Mouse (Mus musculus): ENCODE results near the gene Myh3.
"Not testable (repeated sequence)": the region's sequence is repeated elsewhere in the genome, so short reads cannot be mapped to it uniquely, and the experiment has no call there.

Myh3 gene

DNA sequence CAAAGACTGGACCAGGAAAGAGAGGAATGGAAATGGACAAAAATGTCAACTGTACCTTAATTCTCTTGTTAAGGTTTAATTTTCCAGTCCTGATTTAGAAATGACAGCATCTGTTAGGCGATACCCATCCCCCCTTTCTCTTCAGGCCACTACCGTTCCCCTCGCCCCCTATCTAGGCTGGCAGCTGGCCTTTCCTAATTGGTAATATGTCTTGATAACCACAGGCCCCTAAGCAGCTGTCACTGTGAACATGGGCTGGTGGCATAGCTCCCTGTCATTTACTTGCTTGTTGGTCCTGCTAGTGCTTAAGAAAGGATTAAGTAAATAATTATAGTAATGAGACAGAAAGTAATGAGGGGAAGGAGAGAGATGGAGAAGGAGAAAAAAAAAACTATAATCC lies 665 bp upstream of the Myh3 start:
- DNase-seq (ENCODE audit: low spot score): no peak

DNA sequence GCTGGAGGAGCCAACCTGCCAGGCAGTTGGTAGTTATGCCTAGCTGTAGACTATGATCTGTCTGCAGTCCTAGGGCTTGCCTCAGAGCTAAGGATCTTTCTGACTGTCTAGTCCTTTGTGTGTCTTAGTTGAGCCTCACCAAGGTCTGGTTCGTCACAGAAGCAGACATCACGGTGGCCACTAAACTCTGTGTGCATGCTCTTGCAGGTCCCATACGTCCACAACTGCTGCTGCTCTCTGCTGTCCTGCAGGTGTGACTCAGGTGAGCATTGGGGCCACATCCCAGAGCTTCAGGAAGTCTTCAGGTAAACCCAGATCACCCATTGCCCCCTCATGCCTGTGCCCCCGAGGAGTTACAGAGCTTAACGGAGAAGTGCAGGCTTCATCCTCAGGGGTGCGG lies 788 bp downstream of the Myh3 start:
- DNase-seq (ENCODE audit: low spot score): no peak

DNA sequence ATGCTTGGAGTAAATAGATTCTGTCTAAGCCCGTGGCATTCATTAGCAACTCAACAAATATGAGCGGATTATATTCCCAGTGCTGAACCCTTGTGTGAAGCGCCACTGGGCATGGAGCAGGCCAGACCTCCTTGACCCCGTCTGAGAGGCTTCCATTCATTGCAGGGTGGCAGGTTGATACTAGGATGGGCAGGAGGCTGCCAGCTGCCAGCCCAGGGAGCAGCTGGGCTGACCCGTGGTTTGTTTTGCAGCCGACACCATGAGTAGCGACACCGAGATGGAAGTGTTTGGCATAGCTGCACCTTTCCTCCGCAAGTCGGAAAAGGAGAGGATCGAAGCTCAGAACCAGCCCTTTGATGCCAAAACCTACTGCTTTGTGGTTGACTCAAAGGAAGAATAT lies 1.6 kb downstream of the Myh3 start:
- DNase-seq (ENCODE audit: low spot score): no peak

DNA sequence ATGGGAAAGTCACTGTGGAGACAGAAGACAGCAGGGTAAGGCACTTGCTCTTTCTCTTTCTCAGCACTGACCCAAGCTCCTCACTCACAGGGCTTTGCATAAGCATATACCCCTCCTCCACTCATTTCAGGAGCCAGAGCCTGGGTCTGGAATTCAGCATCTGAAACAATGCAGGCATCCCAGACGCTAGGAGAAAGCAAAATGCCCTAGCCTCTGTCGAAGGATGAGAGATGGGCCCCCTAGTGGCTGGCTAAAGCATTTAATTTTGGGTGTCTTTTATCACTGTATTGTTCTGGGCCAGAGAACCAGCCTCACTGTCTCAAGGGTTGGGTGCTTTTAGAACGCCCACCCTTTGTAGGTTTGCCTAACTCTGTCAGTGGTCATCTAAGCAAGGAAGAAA lies 2.1 kb downstream of the Myh3 start:
- peak; percentile 28 for DNase-seq (ENCODE audit: low spot score)

DNA sequence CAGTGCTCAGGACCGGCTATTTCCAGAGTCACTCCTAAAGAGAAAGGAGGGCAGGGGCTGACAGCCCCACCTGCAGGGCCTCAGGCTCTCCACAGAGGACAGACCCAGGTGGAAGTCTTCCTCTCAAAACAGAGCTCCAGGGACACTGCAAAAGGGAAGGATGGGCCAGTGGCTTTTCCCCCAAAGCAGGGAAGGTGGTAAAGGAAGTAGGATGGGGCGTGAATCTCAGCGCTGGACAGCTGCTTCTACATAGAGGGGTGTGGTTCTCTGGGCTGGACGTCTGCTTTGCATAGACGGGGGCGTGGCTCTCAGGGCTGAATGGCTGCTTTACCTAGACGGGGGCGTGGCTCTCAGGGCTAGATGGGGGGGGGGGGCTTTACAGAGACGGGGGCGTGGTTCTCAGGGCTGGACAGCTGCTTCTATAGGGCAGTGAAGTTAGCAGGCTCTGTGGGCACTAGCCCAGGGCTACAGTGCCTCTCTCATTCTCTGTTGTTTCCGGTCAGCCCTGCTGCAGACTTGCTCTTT lies 3.1 kb downstream of the Myh3 start:
- DNase-seq (ENCODE audit: low spot score): no peak

DNA sequence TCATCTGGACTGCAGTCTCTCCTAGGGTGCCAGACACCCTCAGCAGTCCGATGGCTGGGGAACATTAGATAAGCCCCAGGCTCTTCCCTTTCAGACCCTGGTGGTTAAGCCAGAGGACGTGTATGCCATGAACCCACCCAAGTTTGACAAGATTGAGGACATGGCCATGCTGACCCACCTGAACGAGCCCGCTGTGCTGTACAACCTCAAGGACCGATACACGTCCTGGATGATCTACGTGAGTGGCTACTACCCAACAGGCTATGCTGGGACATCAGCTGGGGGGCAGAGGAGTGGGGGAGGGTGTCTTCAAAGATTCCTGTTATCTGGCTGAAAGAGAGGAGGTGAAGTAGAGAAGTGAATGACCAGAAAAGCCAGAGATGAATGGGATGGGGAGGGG lies 4.1 kb downstream of the Myh3 start:
- DNase-seq (ENCODE audit: low spot score): no peak

DNA sequence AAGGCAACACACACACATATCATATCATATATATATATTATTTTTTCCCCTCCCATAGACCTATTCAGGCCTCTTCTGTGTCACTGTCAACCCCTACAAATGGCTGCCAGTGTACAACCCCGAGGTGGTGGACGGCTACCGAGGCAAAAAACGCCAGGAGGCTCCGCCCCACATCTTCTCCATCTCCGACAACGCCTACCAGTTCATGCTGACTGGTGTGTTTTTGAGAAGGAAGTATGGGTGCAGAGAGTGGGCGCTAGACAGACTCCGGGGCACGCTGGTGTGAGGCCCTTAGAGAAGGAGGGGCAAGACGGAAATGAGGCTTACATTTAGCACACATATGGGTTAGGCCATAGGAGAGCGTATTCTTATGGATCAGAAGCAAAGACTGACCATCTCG lies 4.7 kb downstream of the Myh3 start:
- no peak for DNase-seq (ENCODE audit: low spot score)

DNA sequence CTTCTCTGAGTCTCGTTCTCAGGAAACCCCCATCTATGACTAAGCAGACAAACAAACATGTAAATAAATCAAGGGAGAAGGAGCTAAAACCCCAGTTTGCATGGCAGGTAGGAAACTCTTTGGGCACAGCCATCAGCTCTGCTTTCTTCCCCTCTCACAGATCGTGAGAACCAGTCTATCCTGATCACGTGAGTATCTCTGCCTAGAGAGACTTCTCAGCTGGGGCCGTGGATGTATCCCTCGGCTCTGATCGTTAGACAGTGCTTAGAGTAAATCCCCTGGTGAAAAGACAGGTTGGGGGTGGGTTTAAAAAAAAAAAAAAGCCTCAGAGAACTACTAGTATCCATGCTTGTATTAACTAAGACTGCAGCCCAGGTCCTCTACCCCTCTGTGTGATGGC lies 5.1 kb downstream of the Myh3 start:
- DNase-seq (ENCODE audit: low spot score): no peak

DNA sequence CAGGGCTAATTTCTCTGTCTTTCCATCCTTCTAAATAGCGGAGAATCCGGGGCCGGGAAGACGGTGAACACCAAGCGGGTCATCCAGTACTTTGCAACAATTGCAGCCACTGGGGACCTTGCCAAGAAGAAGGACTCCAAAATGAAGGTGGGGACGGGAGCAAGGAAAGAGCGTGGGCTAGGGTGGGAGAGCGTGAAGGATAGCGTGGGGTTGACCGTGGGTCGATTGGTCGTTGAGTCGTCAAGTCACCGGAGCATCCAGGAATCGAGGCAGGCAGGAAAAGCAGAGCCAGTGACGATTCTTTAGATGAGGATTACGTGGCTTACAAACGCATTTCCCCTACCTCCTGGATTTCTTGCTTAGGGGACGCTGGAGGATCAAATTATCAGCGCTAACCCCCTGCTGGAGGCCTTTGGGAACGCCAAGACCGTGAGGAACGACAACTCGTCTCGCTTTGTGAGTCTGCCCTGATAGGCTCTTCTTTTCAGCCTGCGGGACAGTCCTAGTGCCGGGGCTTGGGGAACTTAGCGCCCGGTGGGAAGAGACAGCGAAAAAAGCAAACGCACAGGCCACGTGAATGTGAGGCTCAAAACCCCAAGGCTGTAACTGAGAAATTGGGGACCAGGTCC lies 5.7 kb downstream of the Myh3 start:
- no peak for DNase-seq (ENCODE audit: low spot score)

DNA sequence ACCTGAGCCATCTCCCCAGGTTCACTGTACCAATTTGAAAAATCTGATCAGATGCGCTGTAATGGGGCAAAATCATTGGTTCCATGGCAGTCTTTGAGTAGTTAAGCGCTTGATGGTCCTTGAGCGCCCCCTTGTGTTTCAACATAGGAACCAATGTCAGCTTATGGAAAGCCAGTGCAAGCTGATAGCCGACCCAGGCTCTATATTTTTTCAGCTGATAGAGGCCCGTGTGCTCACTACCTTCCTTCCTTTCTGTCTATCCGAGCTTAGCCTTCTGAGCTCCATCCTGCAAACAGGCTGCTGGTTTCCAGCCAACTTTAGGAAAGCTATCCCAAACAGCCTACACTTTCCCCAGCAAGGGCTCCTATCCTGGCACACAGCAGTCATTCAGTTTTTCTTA lies 7.4 kb downstream of the Myh3 start:
- peak; percentile 63 for DNase-seq (ENCODE audit: low spot score)

DNA sequence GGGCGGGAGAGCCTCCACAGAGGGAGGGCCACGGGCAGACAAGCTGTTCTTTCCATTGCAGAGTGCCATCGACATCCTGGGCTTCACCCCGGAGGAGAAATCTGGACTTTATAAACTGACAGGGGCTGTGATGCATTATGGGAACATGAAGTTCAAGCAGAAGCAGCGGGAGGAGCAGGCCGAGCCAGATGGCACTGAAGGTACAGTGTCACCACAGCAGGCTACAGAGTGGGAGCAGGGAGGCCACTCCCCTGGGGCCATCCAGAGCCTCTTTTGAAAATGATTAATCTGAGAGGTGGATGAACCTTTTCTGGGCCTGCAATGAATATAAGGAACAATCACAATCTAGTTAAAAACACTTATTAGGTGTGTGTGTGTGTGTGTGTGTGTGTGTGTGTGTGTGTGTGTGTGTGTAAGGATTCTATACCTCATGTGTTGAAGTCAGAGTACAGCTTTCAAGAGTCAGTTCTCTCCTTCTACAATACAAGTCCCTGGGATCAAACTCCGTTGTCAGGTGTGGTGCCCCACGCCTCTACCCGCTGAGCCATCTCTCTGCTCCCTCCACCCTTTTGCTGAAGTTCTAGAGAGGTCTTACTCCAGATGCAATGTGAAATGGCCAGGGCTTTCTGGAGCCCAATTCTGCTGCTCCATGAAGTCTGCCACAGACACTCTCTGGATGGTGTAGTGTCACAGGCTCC lies 8.5 kb downstream of the Myh3 start:
- DNase-seq (ENCODE audit: low spot score): no peak

DNA sequence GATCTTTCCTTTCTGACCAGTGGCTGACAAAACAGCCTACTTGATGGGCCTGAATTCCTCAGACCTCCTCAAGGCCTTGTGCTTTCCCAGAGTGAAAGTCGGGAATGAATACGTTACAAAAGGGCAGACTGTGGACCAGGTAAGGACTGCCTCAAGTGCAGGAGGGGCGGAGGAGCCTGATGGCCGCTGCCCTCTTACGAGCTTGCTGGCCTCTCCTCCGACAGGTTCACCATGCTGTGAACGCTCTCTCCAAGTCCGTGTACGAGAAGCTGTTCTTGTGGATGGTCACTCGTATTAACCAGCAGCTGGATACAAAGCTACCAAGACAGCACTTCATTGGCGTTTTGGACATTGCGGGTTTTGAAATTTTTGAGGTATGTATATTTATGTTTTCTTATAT lies 9.1 kb downstream of the Myh3 start:
- DNase-seq (ENCODE audit: low spot score): no peak

DNA sequence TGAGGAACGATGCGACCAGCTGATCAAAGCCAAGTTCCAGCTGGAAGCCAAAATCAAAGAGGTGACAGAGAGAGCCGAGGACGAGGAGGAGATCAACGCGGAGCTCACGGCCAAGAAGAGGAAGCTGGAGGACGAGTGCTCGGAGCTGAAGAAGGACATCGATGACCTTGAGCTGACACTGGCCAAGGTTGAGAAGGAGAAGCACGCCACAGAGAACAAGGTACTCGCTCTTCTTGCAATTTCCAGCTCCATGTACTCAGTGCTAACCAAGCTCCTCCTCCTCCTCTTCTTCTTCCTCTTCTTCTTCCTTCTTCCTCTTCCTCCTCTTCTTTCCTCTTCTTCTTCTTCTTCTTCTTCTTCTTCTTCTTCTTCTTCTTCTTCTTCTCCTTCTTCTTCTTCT lies 14.3 kb downstream of the Myh3 start:
- not testable (repeated sequence) for DNase-seq (ENCODE audit: low spot score)

DNA sequence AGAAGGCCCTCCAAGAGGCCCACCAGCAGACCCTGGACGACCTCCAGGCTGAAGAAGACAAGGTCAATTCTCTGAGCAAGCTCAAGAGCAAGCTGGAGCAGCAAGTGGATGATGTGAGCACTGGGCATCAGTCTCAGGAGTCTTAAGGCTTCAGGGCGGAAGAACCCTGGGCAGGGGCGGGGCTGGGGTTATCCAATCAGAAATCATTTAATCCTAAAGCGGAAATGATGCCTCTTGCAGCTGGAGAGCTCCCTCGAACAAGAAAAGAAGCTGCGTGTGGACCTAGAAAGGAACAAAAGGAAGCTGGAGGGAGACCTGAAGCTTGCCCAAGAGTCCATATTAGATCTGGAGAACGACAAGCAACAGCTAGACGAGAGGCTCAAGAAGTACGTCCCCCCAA lies 15.1 kb downstream of the Myh3 start:
- no peak for DNase-seq (ENCODE audit: low spot score)

DNA sequence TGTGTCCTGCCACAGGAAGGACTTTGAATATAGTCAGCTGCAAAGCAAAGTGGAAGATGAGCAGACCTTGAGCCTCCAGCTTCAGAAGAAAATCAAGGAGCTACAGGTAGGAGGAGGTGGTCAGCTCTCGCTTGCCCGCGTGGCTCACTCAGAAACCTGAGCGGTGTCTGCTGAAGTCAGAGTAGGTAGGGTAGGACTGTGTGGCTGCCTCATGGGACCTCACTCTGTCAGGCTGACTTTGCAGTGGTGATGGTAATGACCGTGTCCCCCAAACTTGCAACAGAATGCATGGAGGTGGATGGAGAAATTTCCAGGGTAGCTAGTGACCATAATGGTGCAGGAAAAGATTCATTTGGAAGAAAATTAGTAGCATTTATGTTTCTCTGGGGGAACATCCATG lies 15.6 kb downstream of the Myh3 start:
- no peak for DNase-seq (ENCODE audit: low spot score)

DNA sequence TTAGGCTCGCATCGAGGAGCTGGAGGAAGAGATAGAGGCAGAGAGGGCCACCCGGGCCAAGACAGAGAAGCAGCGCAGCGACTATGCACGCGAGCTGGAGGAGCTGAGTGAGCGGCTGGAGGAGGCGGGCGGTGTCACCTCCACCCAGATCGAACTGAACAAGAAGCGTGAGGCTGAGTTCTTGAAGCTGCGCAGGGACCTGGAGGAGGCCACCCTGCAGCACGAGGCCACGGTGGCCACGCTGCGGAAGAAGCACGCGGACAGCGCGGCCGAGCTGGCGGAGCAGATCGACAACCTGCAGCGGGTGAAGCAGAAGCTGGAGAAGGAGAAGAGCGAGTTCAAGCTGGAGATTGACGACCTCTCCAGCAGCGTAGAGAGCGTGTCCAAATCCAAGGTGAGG lies 16.4 kb downstream of the Myh3 start:
- no peak for DNase-seq (ENCODE audit: low spot score)

DNA sequence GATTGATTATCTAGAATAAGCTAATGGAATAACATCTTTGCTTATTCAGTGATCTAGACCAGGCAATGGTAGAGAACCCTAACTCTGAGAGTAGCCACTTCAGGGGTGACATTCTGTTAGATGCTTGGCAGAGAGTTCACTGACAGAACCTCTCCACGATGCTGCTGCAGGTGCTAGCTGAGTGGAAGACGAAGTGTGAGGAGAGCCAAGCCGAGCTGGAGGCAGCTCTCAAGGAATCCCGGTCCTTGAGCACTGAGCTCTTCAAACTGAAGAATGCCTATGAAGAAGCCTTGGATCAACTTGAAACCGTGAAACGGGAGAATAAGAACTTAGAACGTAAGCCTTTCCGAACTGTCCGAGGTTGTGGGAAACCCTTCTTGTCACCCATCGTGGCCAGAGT lies 19.6 kb downstream of the Myh3 start:
- DNase-seq (ENCODE audit: low spot score): no peak

DNA sequence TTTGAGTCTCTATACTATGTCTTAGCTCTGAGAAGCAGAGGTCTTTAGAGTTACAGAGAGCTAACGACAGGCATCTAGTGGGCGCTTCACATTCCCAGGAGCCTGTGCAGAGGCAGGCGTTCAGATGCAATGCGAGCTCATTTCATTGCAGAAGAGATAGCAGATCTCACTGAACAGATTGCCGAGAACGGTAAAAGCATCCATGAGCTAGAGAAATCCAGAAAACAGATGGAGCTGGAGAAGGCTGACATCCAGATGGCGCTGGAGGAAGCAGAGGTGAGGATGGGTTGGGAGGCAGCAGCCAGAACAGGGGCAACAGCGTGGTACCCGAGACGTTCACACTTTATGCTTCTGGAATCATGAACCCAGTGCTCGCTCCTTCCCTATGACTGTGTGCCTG lies 20.3 kb downstream of the Myh3 start:
- DNase-seq (ENCODE audit: low spot score): no peak

DNA sequence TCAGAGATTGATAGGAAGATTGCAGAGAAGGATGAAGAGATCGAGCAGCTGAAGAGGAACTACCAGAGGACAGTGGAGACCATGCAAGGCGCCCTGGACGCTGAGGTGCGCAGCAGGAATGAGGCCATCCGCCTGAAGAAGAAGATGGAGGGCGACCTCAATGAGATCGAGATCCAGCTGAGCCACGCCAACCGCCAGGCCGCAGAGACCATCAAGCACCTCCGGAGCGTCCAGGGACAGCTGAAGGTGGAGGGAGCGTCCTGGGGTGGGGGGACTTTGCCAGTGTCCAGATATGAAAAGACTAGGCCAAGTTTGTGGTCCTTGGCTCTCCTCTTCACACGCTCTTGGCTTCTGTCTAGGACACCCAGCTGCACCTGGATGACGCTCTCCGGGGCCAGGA lies 21.1 kb downstream of the Myh3 start:
- DNase-seq (ENCODE audit: low spot score): no peak

DNA sequence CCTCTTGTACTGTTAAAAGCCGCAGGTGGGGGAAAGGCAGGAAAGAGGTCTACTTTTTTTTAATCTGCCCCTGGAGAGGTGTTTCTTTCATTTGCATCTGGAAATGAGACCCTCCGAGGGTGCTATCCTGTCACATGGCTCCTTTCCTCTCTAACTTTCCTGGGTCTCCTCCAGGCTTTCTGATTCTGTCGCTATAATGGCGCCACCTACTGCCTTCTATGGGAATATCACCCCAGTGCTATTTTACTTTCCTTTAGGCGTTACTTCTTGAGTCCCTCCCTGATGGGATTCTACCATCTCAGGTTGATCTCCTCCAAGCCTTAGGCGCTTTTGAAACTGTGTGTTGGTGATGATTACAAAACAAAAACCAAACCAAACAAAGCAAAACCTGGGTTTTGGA lies 22.1 kb downstream of the Myh3 start:
- DNase-seq (ENCODE audit: low spot score): peak; percentile 14

DNA sequence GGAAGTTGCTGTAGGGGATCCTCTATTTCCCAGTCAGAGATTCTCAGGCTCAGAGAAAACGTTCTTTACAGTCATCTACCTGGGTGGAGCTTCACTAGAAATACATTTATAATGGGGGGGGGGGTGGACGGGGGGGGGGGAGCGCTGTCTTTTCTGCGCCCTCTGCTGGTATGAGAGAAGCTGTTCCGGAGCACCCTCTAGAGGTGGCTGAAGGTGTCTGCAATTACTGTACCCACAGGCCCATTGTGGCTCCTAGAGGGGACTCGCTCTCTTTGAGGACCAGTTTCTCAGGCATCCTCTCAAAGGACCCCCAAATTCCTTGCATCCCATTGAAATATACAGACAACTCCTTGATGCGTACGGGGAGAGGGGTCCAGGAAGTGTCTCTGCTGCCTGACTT lies 23.6 kb downstream of the Myh3 start:
- peak; percentile 37 for DNase-seq (ENCODE audit: low spot score)

DNA sequence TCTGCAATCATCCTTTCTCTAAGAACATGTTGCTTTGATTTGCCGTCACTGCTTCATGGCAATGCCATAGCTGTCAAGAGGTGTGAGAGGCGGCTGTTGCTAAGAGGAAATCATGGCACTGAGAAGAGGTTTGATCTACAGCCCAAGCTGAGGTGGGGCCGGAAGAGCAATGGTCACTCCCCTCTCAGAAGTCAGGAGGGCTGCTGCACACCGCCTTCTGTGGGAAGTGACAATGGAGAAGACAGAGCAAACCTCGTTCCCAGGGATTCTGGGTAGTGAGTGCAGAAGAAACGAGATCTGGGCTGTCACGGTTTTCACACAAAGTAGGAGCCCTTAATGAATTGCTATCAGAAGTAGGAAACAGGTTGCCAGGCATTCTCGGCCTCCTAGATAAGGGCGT lies 25.2 kb downstream of the Myh3 start:
- DNase-seq (ENCODE audit: low spot score): no peak

DNA sequence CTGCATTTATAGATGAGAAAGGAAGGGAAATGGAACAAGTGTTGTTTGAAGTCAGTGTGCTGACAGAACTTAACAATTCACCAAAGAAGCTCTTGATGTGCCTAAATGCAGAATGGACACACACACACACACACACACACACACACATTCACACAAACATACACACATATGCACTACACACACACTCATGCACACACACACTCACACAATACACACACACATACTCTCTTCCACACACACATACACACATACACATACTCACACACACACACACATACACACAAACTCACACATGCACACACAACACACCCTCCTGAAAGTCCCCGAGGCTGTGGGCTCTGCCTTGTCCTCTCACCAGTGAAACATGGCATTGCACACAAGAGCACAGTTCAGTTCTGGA lies 26.1 kb downstream of the Myh3 start:
- no peak for DNase-seq (ENCODE audit: low spot score)

DNA sequence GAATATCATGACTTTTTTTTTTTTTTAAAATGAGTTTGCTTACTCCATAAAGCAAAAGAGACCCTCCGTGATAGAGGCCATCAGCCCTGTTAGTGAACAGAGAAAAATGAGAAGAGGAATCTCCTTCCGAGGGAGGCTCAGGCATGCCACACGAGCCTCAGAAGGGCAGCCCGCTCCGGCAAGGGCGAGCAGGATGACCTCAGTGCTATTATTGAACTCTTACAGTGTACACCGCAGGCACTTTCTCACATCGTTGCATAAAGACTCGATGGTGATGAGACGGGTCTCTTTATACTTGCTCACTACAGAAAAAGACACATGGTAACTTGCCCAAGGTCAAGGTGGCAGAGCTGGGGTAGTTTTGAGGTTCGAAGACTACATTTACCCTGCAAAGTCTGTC lies 26.6 kb downstream of the Myh3 start:
- no peak for DNase-seq (ENCODE audit: low spot score)

Measured in T-cell, adult 2 months (primary cell).